Mouse (Mus musculus) cortical plate, adult 2 months (tissue): ENCODE measurements at regions not wholly inside any gene's neighbourhood (a gene's known extent, or its start where the extent isn't known, plus 50 kb on each side); places are given as distances from the start of the nearest gene placed in this dataset.

Experiments
- CTCF ChIP-seq: fragments of 200-500 bp; IDR thresholded peaks from 2 replicates; pipeline ENCODE4 v1.5.1; 2011; ENCODE audit warnings: mild to moderate bottlenecking, control low read depth, low read length; ENCODE audit not compliant: insufficient read depth; ENCODE audit errors: extremely low read depth
- POLR2A ChIP-seq: fragments of 200-500 bp; IDR thresholded peaks from 2 replicates; pipeline ENCODE4 v1.6.1; 2011; ENCODE audit warnings: mild to moderate bottlenecking, low read length, control low read depth; ENCODE audit not compliant: insufficient read depth; ENCODE audit errors: extremely low read depth

GRCm38 (mm10) chr14:74397202-74397601, 243.4 kb upstream of the Htr2a start:
- TF ChIP-seq CTCF: no peak
- no peak for TF ChIP-seq POLR2A
